Mouse (Mus musculus) spleen, adult 18-20 months (tissue): Measurements from ENCODE around the gene Ncbp2.
"Not testable (repeated sequence)": the region's sequence is repeated elsewhere in the genome, so short reads cannot be mapped to it uniquely, and the experiment has no call there.

Experiments used
- DNase-seq, 2 experiments: peaks; one replicate each; pipeline ENCODE4 v3.0.0; 2022; ENCODE audit warnings: mixed read lengths in 2 of 2

Gene Ncbp2

GRCm38 (mm10) chr16:31935091-31935979 lies 13.0 kb upstream of the Ncbp2 start:
- peak in 1 of 2 experiments; percentile 19 for DNase-seq

GRCm38 (mm10) chr16:31936568-31936967 lies 11.7 kb upstream of the Ncbp2 start:
- no peak for DNase-seq

GRCm38 (mm10) chr16:31938856-31939255 lies 9.5 kb upstream of the Ncbp2 start:
- DNase-seq = no peak

- no peak for DNase-seq
Observed at GRCm38 (mm10) chr16:31940586-31940985, 7.7 kb upstream of the Ncbp2 start.

GRCm38 (mm10) chr16:31943980-31944379 lies 4.3 kb upstream of the Ncbp2 start:
- peak; percentile 51 to 83 for DNase-seq

- DNase-seq = no peak
Observed at GRCm38 (mm10) chr16:31944698-31945255, 3.5 kb upstream of the Ncbp2 start.

GRCm38 (mm10) chr16:31945372-31945771 lies 2.9 kb upstream of the Ncbp2 start:
- no peak for DNase-seq

GRCm38 (mm10) chr16:31945986-31946385 lies 2.3 kb upstream of the Ncbp2 start:
- DNase-seq = not testable (repeated sequence)

- DNase-seq = no peak
Observed at GRCm38 (mm10) chr16:31947333-31947732, 980 bp upstream of the Ncbp2 start.

GRCm38 (mm10) chr16:31947901-31948316 lies 404 bp upstream of the Ncbp2 start:
- no peak for DNase-seq

GRCm38 (mm10) chr16:31963224-31963623 lies 14.9 kb downstream of the Ncbp2 start:
- DNase-seq = no peak

GRCm38 (mm10) chr16:31975258-31975657 lies 26.9 kb downstream of the Ncbp2 start:
- no peak for DNase-seq

GRCm38 (mm10) chr16:31979501-31979900 lies 31.2 kb downstream of the Ncbp2 start:
- no peak for DNase-seq

- DNase-seq = no peak
Observed at GRCm38 (mm10) chr16:31980946-31981345, 32.6 kb downstream of the Ncbp2 start.

- DNase-seq = no peak
Observed at GRCm38 (mm10) chr16:31992039-31992438, 43.7 kb downstream of the Ncbp2 start.

- no peak for DNase-seq
Observed at GRCm38 (mm10) chr16:31993195-31993594, 44.9 kb downstream of the Ncbp2 start.

- no peak for DNase-seq
Observed at GRCm38 (mm10) chr16:31993946-31994345, 45.6 kb downstream of the Ncbp2 start.

GRCm38 (mm10) chr16:31996371-31996770 lies 48.1 kb downstream of the Ncbp2 start:
- no peak for DNase-seq

GRCm38 (mm10) chr16:32002509-32003477 lies 54.5 kb downstream of the Ncbp2 start, which contains the start of gene Senp5:
Senp5 (minus strand) TSS chr16:32003287.
- peak; percentile 82 to 87 for DNase-seq

GRCm38 (mm10) chr16:32004731-32005130 lies 56.4 kb downstream of the Ncbp2 start:
- no peak for DNase-seq

- DNase-seq = no peak
Observed at GRCm38 (mm10) chr16:32008529-32009293, 60.4 kb downstream of the Ncbp2 start.

- no peak for DNase-seq
Observed at GRCm38 (mm10) chr16:32009913-32010312, 61.6 kb downstream of the Ncbp2 start.
